Mouse (Mus musculus): ENCODE measurements around the gene Ptprn.

Ptprn gene

DNA sequence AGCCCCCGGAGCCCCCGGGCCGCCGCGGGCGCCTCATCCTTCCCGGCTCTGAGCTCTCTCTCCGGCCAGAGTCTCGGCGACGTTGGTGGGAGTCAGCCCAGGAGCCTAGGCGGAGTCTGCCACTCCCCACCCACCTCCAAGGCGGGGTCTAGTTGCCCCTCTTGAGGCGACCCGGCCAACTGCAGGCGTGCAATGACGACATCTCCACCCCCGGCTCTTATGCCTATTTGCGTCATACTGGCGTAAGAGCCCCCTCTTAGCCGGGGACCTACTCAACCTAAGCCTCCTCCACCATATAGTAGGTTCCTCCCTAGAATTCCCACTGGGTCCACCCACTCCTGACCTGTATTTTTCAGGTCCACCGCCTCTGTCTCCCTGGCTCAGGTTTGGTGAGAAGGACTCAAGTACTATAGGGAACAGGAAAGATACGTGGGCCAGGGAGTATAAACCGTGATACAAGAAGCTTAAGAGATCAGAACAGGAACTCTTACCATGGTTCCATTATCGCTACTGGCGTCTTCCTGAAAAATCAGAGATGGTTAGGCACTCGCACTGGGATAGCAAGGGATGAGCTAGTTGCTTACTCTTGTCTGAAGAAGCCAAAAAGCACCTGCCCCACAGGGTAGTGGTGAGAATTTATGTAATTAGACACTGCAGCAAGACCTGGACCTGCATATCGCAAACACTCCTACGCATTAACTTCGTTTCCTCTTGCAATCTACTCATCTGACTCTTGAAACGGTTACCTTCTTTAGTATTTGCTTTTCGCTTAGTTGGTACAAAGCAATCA lies at the start of gene Ptprn:
Ptprn (minus strand) TSS at position 412 of the 790 bp plus-strand sequence.
- DNase-seq (ENCODE audit: low spot score): no peak

DNA sequence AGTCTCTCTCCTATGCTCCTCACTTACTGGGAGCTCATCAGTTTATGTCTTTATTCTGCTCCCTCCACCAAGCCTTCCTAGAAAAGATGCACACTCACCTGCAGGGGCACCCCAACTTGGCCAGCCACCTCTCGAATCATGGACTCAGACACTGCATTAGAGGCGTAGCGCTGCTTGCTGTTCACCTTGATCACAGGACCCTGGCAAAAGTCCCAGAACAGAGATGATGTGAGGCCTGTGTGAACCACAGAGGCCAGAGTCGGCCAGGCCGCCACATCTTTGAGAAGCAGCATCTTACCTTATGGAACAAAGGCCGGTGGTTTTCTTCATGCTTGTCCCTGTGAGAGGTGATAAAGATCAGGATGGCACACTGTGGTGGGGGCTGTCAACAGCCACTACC lies 47.4 kb upstream of the Ptprn start:
- no peak for DNase-seq (ENCODE audit: low spot score)

DNA sequence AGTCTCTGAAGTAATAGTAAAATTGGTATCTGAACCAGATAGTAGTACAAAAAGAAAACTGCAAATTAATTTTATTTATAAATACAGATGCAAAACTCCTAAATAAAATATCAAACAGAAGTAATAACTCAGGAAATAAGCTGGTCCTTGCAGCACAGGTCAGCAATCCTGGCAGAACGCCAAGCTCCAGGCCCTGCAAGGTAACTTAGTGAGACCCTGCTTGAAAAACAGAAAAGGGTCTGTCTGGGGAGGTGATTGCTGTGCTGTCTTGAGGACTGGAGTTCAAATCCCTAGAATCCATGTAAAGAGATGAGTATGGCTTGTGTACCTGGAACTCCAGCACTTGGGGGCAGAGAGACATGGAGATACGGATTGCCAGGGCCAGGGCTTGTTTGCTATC lies 40.4 kb upstream of the Ptprn start:
- DNase-seq (ENCODE audit: low spot score): no peak

DNA sequence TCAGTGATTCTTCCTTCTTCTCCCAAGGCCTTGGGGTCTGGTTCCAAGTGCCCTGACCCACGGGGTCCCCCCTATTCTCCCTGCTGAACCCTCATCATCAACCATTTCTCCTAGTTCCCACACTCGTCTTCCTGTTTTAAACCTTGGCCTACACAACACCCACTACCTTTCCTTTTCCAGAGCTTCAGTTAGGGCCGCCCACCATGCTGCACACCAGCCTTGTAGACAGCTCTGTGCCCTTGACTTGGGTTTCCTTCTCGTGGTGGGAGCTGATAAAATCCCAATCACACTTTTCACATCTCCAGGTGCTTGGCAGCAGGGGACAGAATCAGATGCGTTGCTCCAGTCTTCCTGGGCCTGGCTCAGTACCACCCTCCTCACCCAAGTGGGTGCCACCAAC lies 30.0 kb upstream of the Ptprn start:
- no peak for DNase-seq (ENCODE audit: low spot score)

DNA sequence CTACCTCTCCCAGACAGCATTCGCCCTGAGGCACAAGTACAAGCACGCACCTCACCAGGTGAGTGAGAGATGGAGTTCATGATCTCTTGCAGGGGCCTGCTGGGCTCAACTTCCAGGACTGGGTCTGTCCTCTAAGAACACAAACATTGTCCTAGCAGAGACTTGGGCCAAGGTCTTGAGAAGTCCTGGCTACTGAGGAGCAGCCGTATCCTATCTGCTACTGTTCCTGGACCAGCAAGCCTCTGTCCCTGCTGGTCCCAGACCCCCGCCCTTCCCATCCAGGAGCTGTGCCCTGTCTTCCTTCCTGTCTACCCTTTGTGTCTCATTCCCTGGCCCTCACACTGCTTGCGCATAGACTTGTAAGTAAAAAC lies 29.0 kb upstream of the Ptprn start:
- DNase-seq (ENCODE audit: low spot score): no peak

DNA sequence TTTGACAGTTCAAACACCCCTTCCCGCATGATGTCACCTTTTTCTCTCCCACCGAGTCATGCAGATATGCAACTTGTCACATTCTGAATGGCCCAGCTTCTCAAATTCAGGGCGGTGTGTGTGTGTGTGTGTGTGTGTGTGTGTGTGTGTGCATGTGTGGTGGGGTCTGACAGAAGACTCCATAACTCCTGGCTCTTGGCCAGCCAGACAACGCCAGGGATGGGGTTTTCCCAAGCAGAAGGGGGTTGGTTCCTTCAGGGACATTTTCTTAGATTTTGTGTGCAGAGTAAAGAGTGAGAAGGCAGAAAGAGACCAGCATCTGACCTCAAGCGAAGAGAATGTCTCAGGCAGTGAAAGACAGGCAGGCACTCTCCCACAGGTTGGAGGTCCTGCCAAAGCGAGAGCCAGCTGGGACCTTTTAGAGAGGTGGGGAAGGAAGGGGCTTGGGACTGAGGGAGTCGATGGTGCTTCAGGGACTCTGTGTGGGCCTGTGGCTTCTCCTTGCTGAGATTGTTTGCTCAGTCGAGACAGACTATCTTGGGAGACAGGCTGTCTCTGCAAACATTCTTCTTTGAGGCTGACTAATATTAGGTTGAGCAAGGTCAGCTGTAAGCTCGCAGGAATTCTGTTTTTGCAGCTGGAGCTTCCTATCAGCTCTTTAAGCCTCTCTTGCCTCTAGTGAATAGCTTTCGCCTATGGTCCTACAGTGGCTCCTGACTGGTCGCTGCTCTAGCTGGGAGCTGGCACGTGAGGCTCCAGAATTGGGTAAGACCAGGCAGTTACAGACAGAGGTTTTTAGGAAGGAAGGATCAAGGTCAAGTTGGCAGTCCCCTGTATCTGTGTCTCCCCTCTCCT lies 28.4 kb upstream of the Ptprn start:
- DNase-seq (ENCODE audit: low spot score): no peak

DNA sequence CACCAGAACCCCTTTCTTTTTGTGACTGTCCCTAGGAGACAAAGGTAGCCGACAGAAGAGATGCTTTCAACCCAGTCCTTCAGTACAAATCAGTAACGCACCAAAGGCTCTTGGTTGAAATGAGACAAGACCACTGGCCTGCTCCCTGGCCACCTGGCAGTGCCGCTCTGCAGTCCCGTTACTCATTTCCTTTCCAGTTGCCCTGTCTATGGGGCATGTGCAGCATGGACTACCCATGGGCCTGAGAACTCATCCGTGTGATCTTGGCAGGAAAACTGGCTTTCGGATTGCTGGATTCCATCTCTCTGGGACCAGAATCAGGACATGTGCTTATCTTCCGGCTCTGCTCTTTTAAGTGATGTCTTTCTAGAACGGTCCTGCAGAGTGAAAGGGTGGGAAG lies 27.0 kb upstream of the Ptprn start:
- DNase-seq (ENCODE audit: low spot score): no peak

DNA sequence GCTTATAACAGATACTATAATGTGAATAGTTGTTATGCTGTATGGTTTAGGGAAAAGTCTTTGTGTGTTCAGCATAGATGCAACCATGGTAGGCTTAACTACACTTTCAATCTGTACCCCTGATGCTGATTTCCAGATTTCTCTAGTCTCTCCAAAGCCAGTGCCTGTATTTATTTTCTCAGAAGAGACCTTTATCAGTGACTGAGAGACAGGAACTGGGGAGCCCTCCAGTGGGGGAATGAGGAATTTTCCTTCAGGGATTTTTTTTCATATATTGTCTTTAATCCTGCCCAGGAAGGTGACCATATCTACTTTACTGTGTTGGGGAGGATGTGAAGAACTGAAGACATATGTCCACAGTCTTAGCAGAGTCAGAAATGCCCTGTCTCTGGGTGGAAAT lies 26.3 kb upstream of the Ptprn start:
- DNase-seq (ENCODE audit: low spot score): no peak

DNA sequence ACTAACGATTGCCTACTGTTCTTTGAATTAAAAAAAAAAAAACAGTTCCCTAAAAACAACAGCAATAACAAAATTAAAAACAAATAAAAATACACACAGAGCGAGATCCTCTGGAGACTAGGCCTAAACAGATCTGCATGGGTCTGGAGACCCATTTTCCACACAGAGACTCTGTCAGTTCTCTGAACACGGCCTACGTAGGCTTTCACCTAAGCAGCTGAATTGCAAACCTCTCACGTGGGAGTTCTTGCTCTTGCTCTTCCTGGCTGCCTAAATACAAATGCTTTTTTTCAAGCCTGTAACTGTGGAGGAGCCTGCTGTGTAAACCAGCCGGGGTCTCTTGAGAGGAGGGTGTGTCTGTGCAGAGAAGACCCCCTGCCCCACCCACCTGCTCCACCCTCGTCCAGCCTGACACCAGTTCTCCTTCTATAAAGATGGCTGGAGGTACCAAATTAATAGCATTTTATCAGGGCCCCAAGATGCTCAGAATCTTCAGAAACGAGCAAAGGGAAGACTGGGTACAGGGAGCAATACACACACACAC lies 25.7 kb upstream of the Ptprn start:
- no peak for DNase-seq (ENCODE audit: low spot score)

DNA sequence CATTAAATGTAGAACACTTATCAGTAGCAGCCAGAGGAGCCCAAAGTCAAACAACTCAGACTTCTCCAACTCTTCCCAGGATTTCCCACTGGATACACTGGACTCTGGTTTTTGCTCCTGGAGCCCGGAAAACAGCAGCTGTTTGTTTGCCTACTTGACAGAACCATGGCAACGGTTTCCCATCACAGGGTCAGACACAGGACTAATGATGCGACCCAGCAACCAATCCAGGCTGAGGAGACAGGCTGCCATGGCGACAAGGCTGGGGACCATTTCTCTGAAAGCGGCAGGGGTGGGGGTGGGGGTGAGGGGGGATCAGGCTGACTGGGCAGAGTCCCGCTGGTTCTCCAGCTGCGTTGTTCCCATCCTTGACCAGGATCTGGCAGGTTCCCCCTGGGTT lies 25.1 kb upstream of the Ptprn start:
- DNase-seq (ENCODE audit: low spot score): no peak

DNA sequence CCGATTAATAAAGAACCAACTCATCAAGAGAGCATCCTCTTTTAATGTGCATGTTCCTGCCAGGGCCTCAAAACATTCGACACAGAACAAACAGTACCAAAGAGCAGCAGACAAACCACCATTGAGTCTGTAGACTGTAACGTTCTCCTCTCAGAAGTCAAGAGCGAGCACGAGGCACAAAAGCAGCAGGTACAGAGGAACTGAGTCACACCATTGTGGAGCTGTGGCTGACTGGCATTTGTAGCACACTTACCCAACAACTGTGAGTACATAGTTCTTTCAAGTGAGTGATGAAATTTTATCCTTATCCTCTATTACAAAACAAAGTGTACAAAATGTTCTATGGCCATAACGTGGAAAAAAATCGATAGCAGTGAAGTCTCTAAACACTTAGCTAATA lies 20.6 kb upstream of the Ptprn start:
- DNase-seq (ENCODE audit: low spot score): no peak

DNA sequence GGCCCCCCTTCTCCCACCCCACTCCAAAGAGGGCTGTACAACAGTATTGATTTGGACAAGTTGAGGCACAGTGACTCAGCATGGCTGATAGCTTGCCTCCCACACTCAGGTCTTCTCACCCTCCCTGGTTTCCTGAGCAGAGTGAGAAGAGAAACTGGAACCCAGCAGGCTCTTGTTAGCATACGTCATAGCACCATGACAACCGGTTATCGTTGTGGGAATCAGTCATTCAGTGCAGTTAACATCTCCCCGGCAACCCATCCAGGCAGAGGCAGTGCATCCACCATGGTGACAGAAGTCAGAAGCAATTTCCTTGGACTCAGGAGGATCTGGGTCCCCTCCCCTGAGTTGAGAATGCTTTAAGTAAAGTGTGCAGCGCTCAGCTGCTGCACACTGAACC lies 18.7 kb upstream of the Ptprn start:
- DNase-seq (ENCODE audit: low spot score): no peak

DNA sequence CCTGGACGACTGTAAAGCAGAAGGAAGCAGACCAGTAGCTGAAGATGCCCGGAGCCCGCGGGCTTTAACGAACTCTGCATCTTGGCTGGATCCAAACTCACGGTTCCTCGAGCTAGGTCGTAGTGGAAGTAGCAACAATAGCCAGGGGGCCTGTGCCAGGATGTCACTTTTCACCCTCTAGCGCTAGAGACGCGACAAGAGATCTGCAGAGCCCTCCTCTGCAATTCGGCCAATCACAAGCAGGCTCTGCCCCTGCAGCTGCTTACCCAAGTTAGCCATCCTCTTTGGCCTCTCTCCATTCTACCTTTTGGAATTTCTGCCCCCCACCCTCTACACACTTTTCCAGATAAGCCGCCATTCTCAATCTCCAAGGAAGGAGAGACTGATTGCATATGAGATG lies 13.9 kb upstream of the Ptprn start, which contains the start of gene Resp18:
Resp18 (minus strand) TSS at position 188 of the 400 bp plus-strand sequence.
- no peak for DNase-seq (ENCODE audit: low spot score)

DNA sequence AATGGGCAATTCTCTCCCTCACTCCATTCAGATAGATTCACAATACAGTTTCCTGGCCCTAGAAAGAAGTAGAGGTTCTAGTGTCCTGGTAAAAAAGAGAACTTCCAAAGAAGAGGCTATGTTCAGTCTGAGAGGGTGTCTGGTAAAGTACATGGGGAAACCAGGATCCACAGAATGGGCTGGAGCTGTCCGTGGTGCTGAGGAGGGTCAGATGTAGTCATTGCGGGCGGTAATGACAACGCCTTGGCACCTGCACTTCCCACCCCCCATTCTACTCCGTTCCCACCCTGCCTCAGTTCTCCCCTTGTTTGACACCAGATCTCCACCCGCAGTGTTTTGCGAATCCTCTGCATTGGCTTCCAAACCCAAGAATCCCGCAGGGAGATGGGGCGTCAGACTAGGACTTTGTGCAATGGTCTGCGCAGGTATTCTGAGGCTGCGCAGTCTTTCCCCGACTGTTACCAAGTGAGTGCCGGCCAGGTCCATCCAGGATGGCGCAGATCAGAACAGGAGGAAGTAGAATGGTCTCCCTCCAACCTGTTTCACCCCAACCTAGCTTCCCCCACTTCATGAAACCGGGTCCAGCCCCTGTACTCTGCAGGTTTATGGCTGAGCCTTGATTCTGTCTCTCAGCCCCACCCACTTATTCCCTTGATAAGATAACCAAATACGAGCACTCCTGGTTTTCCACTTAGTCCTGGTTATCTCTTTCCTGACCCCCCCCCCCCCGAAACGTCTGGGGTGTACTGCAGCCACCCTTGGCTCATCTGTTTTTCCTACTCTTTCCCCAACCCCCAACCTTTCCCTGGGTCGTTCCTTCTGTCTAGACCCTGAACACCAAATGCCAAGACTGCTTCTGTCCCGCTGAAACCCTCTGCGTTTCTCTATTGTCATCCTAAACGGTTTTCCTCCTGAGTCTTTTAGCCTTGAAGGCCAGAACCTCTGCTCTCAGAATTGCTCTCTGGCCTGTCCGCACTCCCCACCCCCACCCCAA lies 13.2 kb upstream of the Ptprn start:
- DNase-seq (ENCODE audit: low spot score): peak; percentile 36

DNA sequence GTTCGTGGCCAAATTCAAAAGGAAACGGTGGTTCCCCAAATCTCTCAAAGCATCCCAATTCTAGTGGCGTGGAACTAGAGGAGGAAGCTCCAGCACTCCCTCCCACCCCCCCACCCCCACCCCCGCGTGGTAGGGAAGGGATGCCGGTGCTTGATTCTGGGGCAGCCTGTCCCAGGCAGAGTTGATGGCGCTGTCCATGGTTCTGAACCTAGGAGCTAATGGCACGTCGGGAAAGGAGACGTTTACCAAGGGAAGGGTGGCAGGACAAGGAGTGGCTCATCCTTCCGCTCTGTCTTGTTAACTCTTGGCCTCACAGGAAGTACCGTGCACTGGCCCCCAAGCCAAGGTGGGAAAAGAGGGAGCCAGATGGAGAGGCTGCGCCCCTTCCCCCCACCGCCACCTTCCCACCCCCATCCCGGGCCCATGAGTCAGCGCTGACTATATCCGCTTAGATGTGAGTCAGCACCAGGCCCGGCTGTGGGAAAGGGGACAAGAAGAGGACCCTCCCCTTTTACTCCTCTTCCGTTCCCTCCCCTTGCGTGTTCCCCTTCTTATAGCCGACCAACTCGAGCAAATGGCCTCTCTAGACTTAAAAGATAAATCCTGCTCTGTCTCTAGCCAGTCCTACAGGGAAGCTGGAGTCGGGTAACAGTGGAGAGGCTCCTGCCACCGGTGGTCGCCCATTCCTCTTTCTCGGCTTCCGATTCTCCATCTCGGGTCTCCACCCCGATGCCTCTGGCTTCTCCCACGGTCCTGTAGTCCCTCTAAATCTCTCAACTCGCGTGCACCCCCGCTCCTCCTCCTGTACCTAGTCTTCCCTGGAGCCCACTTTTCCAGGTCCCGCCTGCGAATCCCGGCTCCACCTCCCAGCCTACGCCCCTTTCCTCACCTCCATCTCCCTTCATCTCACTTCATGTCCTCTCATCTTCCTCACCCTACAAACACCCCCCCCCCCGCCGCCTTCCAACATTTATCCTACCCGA lies 1.0 kb downstream of the Ptprn start:
- peak; percentile 65 for DNase-seq (ENCODE audit: low spot score)

DNA sequence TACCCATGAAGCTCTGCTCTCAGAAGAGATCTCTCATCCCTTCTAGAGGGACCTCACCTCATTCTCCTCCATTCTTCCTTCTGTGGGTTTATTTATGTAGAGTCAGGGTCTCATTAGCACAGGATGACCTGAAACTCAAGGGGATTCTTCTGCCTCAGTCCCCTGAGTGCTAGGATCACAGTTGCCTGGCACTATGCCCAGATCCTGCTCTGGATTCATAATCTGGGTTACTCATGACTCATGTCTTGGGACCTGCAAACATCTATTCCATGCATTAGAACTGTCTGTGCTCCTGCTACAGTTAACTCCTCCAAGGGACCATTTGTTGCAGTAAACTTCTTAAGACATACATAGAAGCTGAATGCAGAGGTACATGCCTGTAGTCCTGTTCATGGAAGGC lies 3.0 kb downstream of the Ptprn start:
- DNase-seq (ENCODE audit: low spot score): no peak

DNA sequence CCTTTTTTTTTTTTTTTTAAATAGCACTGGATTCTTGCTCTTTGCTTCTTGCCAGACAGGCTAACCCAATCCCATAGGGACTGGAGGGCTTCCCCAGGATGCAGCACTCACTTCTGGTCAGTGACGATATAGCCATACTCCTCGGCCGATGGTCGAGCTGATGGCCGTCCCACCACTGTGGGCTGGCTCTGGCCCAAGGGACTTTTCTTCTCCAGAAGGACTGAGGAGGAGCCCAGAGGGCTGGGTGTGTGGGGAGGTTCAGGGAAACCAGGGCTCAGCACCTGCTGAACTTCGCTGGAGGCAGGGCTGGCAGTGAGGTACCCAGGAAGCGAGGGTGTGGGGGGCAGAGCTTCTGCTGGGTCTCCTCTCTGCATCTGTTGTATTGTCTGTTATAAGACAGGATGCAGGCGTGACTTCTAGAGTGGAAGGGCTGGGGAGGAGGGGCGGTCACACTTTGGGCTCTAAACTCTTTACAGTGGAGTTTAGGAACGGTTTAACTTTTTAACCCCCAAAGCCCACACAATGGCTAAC lies 8.7 kb downstream of the Ptprn start:
- no peak for DNase-seq (ENCODE audit: low spot score)

DNA sequence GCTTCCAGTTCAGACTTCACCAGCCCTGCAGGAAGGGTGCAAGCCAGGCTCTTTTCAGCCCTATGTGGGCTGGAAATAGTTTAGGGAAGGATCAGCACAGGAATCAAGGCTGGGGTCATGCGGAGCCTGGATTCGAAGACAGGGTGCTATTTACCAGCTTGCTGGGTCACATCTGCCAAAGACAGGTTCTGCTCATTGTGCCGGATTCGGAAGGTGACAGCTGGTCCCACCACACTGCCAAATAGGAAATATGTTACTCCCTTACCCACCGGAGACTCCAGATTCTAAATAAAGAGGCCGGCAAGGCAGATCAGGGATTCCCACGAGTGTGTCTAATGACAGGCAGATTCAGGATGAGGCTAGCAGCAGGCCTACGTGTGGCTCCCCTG lies 9.7 kb downstream of the Ptprn start:
- no peak for DNase-seq (ENCODE audit: low spot score)

DNA sequence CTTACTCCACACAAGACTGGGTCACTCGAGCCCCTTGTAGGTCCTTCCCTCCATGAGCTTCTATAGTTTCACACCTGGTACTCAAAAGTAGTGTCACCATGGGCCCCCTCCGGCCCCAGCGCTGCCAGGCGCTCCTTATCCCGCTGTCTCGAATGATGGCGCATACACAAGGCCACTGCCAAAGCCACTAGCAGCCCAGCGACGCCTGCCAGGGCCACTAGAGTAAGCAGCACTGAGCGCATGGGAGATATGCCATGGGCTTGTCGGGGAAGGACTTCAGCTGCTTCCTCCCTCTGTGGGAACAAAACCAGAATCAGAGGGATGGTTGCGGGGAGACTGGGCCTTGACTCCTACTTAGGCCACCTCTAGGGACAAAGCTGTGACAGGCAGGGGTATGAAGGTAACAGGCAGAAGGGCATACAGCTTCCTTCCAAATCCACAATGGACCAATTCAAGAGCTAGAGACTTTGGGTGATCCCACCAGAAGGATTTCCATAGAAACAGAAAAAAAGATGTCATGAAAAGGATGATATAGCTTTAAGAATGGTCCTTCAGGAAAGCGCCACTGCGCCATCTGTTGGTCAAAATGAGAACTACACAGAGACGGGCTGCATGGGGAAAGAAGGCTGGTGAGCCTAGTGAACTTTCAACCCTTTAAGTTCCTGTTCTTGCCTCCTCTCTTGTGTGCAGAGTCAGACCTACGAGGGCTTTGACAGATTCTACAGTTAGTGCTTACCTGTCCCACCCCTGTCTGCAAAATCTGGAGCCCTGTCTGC lies 10.3 kb downstream of the Ptprn start:
- peak; percentile 65 for DNase-seq (ENCODE audit: low spot score)

DNA sequence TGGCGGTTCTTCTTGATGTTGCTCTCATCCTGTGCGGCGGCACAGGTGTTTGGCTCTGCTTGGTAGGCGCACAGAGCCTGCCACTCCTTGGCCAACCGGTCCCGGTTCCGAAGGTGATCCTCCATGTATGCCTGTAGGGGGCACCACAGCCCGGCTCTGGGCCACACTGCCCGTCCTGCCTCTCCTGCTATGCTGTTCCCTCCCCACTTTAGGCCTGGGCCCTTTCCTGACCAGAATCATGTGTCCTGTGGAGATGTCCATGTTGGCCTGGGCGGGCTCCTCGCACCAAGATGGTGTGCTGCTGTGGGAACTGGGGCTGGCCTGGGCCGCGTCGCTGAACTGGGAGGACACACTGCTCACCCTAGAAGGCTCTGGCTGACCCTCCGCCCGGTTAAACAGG lies 11.3 kb downstream of the Ptprn start:
- no peak for DNase-seq (ENCODE audit: low spot score)
